Mouse (Mus musculus) cortical plate, adult 2 months (tissue): ENCODE measurements at regions not wholly inside any gene's neighbourhood (a gene's known extent, or its start where the extent isn't known, plus 50 kb on each side); places are given as distances from the start of the nearest gene placed in this dataset.
A peak's percentile ranks its signal among the peaks of the same experiment; 100 is the strongest.

Experiments used
- H3K27ac ChIP-seq: fragments of 200-500 bp; 2 replicates; pipeline ENCODE4 v1.5.1; 2012; ENCODE audit warnings: low read length, control low read depth, inconsistent platforms; ENCODE audit not compliant: insufficient read depth
- H3K4me1 ChIP-seq: fragments of 200-500 bp; 2 replicates; pipeline ENCODE4 v1.6.1; 2011; ENCODE audit warnings: low read length; ENCODE audit not compliant: control insufficient read depth, insufficient read depth
- H3K4me3 ChIP-seq: fragments of 200-500 bp; 2 replicates; pipeline ENCODE4 v1.5.1; 2011; ENCODE audit warnings: mild to moderate bottlenecking, low read length, control low read depth; ENCODE audit not compliant: insufficient read depth
- CTCF ChIP-seq: fragments of 200-500 bp; IDR thresholded peaks from 2 replicates; pipeline ENCODE4 v1.5.1; 2011; ENCODE audit warnings: mild to moderate bottlenecking, control low read depth, low read length; ENCODE audit not compliant: insufficient read depth; ENCODE audit errors: extremely low read depth
- POLR2A ChIP-seq: fragments of 200-500 bp; IDR thresholded peaks from 2 replicates; pipeline ENCODE4 v1.6.1; 2011; ENCODE audit warnings: mild to moderate bottlenecking, low read length, control low read depth; ENCODE audit not compliant: insufficient read depth; ENCODE audit errors: extremely low read depth

GRCm38 (mm10) chr12:16210111-16210510 is 393.4 kb upstream of the Trib2 start:
- H3K27ac ChIP-seq = no peak overlapping the region
- peaks cover 2% of the 10 kb centered on the region; the same call in 1 of the 2 replicates for H3K4me1 ChIP-seq
- no peak for TF ChIP-seq CTCF
- TF ChIP-seq POLR2A = no peak
- no peak overlapping the region for H3K4me3 ChIP-seq

GRCm38 (mm10) chr12:16204941-16205340 is 388.2 kb upstream of the Trib2 start:
- TF ChIP-seq POLR2A = no peak
- no peak for TF ChIP-seq CTCF
- Histone ChIP-seq H3K4me3 (no peak overlapping the region), H3K4me1 (peaks cover 2% of the 10 kb centered on the region; the same call in 1 of the 2 replicates), H3K27ac (no peak overlapping the region)

- TF ChIP-seq POLR2A = no peak
- TF ChIP-seq CTCF = no peak
- H3K27ac ChIP-seq = no peak overlapping the region
Measured at GRCm38 (mm10) chr12:16196917-16197316, 380.2 kb upstream of the Trib2 start.

GRCm38 (mm10) chr12:16191803-16192389 is 375.2 kb upstream of the Trib2 start:
- no peaks in the 10 kb centered on the region; the same call in 1 of the 2 replicates for H3K4me1 ChIP-seq
- no peak for TF ChIP-seq CTCF
- no peak for TF ChIP-seq POLR2A
- no peak overlapping the region for H3K27ac ChIP-seq
- H3K4me3 ChIP-seq = no peak overlapping the region

More at GRCm38 (mm10) chr12:16196917-16197316, 380.2 kb upstream of the Trib2 start:
- Histone ChIP-seq H3K4me3 (no peak overlapping the region), H3K4me1 (no peaks in the 10 kb centered on the region)

GRCm38 (mm10) chr12:16190706-16191105 is 374.0 kb upstream of the Trib2 start:
- Histone ChIP-seq H3K4me1 (no peaks in the 10 kb centered on the region; the same call in 1 of the 2 replicates), H3K27ac (no peak overlapping the region), H3K4me3 (no peak overlapping the region)
- no peak for TF ChIP-seq CTCF
- no peak for TF ChIP-seq POLR2A

- H3K4me3 ChIP-seq = no peak overlapping the region
Measured at GRCm38 (mm10) chr12:16189441-16189840, 372.7 kb upstream of the Trib2 start.

GRCm38 (mm10) chr12:16185976-16186515 is 369.3 kb upstream of the Trib2 start:
- Histone ChIP-seq H3K4me3 (no peak overlapping the region), H3K4me1 (no peaks in the 10 kb centered on the region; the same call in 1 of the 2 replicates), H3K27ac (no peak overlapping the region)
- TF ChIP-seq POLR2A (no peak), CTCF (no peak)

More at GRCm38 (mm10) chr12:16189441-16189840, 372.7 kb upstream of the Trib2 start:
- H3K4me1 ChIP-seq = no peaks in the 10 kb centered on the region; the same call in 1 of the 2 replicates
- no peak for TF ChIP-seq POLR2A
- TF ChIP-seq CTCF = 0 out of 2 replicates have a peak, but pooled peaks have one; percentile 0
- no peak overlapping the region for H3K27ac ChIP-seq

- H3K4me3 ChIP-seq = no peak overlapping the region
- no peaks in the 10 kb centered on the region for H3K4me1 ChIP-seq
- no peak overlapping the region for H3K27ac ChIP-seq
- TF ChIP-seq CTCF = no peak
- TF ChIP-seq POLR2A = no peak
Measured at GRCm38 (mm10) chr12:16185431-16185923, 368.8 kb upstream of the Trib2 start.

GRCm38 (mm10) chr12:16183055-16183454 is 366.3 kb upstream of the Trib2 start:
- no peaks in the 10 kb centered on the region for H3K4me1 ChIP-seq
- no peak overlapping the region for H3K4me3 ChIP-seq
- no peak for TF ChIP-seq CTCF
- no peak for TF ChIP-seq POLR2A
- H3K27ac ChIP-seq = no peak overlapping the region

GRCm38 (mm10) chr12:16181599-16181998 is 364.9 kb upstream of the Trib2 start:
- Histone ChIP-seq H3K4me3 (no peak overlapping the region), H3K27ac (no peak overlapping the region), H3K4me1 (no peaks in the 10 kb centered on the region)
- no peak for TF ChIP-seq POLR2A
- TF ChIP-seq CTCF = no peak
